Mouse (Mus musculus) spleen, adult 12 weeks (tissue): Measurements from ENCODE around the gene Tmbim4.
A peak's percentile ranks its signal among the peaks of the same experiment; 100 is the strongest.

Source experiments
- DNase-seq: peaks from one replicate; pipeline ENCODE4 v3.0.0; 2022; ENCODE audit warnings: low spot score

The Tmbim4 gene

DNA sequence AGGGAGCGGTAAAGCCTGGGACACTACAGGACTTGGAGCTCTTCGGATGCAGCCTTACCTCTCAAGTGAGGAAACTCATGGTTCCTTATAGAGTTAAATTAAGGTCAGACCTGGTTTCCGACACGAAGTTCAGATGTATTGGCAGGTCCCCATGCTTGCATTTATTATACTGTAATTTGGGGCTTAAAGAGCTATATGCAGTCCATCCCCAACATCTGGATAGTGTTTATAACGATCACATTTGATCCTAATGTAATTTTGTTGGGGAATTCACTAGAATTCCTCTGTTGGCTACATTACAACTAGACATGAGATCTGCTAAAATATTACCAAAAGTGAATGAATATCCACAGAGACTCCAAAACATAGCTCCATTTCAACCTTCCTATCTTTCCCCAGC lies 44.3 kb downstream of the Tmbim4 start:
- DNase-seq = no peak

DNA sequence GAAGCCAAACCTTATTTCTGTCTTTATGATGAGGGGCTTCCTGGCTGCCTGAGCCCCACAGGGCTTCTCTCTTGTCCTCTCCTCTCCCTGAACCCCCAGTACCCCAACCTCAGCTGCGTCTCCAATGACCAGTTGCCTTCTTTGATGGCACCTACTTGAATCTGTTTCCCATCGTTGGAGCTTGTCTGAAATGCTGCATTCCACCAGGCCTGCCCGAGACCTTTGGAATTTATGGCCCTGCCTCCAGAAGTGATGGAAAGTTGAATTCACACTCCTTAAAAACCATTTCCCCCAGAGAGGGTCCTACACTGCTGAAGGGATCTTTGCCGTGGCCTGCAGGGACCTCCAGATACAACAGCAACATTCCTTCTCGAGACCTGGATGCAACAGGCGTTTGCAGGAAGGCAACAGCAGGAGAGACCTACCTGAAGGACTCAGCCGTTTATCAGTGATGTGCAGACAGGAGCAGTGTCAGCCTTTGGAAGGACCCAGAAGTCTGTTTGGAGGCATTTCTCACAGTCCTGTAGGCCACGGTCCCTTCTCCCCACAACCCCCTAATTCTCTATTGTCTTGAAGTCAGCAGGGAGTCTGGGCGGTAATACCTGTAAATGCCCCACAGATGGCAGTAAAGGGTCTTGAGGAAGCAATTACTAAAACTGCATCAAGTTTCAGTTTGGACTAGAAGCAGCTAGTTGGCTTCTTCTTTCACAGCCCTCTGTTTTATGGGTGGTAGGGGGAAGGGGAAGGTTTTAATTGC lies 45.8 kb downstream of the Tmbim4 start:
- DNase-seq = peak; percentile 22

DNA sequence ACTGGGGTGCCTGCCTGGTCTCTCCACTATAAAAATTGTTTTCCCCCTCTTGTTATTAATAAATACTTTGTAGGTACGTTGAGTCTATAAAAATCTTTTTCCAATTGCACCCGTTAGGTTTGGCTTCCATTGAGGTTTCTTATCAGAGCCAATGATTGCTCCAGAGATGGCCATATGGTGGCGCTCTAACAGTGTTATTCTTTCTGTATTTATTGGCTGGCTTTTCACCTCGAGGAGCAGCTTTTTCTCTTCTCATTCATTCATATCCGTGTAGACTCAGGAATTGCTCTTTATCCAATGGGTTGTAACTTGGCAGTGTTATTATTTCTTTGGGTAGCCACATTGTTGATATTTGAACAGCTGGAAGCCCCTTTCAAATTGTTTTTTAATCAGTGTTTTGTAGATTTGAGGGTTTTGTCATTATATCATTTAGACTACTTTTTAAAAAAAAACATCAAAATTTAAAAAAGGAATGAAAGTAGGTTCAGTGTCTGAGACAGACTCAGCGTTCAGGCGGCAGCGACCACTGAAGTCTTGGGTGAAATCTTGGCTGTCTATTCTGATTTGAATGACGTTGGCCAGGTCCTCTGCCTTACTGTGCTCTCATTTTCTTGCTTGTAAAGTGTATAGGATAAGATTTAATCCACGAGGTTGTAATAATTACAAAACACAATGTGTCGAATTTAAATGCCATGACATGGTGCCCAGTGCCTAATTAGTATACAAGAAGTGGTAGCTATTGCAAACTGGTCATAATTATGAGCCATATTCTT lies 49.7 kb downstream of the Tmbim4 start:
- DNase-seq = no peak

DNA sequence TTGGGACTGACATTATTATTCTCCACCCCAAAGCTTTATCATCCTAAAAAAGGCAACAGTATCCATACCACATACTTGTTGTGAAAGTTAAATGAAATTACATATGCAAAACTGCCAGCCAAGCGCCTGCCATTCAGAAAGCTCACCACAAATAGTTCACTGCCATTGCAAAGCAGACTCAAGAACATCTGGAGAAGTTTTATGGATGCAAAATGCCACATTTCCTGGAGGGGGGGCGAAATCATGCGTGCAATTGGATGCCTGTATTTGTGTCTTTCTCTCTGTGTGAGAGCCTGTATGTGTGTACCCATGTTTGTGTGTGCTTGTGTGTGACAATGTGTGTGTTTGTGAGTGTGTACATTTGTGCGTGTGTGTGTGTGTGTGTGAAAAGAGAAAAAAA lies 50.4 kb downstream of the Tmbim4 start:
- no peak for DNase-seq

DNA sequence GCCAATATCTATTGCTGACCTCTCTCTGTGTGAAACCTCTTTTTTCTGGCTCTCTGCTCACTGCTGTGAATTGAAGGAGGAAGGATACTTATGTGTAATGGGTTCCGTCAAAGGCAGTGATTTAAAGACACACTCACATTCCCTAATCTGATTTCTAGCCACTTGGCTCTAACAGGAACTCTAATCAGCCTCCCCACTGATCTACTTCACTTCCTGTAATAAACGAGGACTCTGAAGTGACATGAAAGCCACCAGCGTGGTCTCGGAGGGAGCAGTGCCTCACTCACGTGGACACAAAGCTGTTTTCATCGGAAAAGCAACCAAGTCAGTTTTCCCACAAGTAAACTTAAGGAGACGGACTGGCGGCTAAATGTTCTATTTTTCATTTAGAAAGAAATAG lies 51.4 kb downstream of the Tmbim4 start:
- DNase-seq = no peak

DNA sequence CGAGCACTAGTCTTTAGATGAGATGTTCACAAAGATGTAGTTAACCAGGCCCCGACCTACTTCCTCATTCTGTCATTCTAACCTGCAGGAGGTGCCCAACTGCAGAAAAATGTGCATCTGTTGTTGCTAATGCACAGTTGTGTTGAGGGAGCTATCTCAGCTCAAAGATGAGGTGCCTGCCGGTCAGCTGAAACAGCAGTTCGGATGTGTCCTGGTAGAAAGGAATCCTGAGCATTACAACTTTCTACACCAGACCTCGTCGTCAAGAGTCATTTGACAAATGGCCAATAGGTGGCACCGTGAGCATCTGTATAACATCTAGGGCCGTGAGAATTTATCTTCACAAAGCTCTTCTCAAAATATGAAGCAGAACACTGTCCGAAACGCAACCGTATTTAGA lies 55.8 kb downstream of the Tmbim4 start:
- DNase-seq = no peak

GRCm38 (mm10) chr10:120267790-120268189 lies 66.4 kb downstream of the Tmbim4 start:
- no peak for DNase-seq

- no peak for DNase-seq
Measured at GRCm38 (mm10) chr10:120269946-120270345, 68.6 kb downstream of the Tmbim4 start.

- peak; percentile 36 for DNase-seq
Measured at GRCm38 (mm10) chr10:120270777-120271176, 69.4 kb downstream of the Tmbim4 start.

DNA sequence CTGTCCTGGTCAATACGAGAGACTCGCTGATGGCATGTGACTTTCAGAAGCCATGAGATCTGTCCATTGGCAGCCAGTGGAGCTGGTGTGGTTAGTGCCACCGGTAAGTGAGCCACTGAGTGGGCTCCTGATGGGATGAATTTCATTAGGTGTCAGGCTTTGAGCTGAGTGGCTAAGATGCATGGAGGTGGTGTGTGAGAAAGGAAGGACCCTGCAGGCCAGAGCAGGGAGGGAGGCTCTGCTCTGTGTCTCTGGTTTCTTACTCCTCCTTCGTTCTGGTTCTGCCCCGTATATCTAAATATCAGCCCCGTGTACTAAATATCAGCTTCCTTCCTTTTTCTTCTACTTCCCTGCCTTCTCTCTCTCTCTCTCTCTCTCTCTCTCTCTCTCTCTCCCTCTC lies 69.9 kb downstream of the Tmbim4 start:
- no peak for DNase-seq

- no peak for DNase-seq
Measured at GRCm38 (mm10) chr10:120271879-120272269, 70.5 kb downstream of the Tmbim4 start.

DNA sequence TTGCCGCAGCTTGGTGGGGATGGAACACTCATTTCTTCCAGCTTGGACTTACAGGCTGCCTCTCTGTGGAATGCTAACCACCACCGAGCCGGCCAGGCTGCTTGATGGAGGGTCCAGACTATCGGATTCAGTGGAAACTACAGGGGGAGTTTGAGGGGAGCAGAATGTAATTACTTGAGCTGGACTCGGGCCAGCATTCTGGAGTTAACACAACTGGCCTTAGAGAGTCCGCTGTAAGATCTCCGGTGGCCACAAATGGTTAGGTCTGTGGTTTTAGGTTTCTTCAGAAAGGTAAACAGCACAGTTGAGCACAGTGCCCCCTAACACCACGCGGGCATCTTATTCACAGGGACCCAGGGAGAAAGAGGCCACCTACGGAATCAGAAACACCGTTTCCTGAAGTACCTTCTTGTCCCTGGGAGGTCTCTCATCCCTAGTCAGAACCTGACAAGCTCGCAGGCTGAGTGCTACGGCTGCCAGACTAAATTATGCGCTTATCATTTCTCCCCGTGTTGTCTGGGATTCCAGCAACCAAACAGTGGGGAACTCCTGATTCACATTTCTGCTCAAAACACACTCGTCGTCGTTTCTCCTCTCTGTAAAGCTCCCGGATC lies 71.0 kb downstream of the Tmbim4 start:
- DNase-seq = no peak

- DNase-seq = no peak
Measured at GRCm38 (mm10) chr10:120273335-120273734, 71.9 kb downstream of the Tmbim4 start.
